Mouse (Mus musculus) megakaryocyte, embryonic 14.5 days (primary cell): Measurements from ENCODE around the gene Hormad1. TPM values are rescaled to one million over a fixed set of nuclear protein-coding genes. Genes with fewer than 3 reads are reported as not detected.
A peak's percentile ranks its signal among the peaks of the same experiment; 100 is the strongest.

Source experiments
- H3K27me3 ChIP-seq: replicated peaks from 2 replicates; pipeline ENCODE3; 2012; ENCODE audit warnings: inconsistent platforms
- H3K36me3 ChIP-seq: replicated peaks from 2 replicates; pipeline ENCODE3; 2012; ENCODE audit warnings: low read length, inconsistent platforms, mixed read lengths
- H3K4me1 ChIP-seq: 2 replicates; pipeline ENCODE4 v1.6.1; 2012; ENCODE audit warnings: inconsistent platforms
- H3K4me3 ChIP-seq: replicated peaks from 2 replicates; pipeline ENCODE3; 2012; ENCODE audit warnings: moderate library complexity, mild to moderate bottlenecking, inconsistent platforms
- H3K9me3 ChIP-seq: 2 replicates; pipeline ENCODE4 v1.6.1; 2012; ENCODE audit warnings: inconsistent platforms
- FLI1 ChIP-seq: IDR thresholded peaks from 2 replicates; pipeline ENCODE4 v1.6.1; 2012; ENCODE audit warnings: low read length, inconsistent platforms, mixed read lengths
- GATA1 ChIP-seq: IDR thresholded peaks from 3 replicates; pipeline ENCODE4 v1.6.1; 2012; ENCODE audit warnings: mixed read lengths, low read length, inconsistent platforms, borderline replicate concordance
- polyA plus RNA-seq: library from polyadenylated mRNA; stranded (reverse); fragments of >175 nt; gene quantifications from 2 replicates; pipeline ENCODE4 v1.2.3, GENCODE M21; 2012; ENCODE audit warnings: low replicate concordance; ENCODE audit not compliant: insufficient read depth

Hormad1 gene
- polyA plus RNA-seq, 1 experiment = not detected

GRCm38 (mm10) chr3:95550176-95550575 is 9.3 kb upstream of the Hormad1 start:
- TF ChIP-seq GATA1 (no peak), FLI1 (no peak)
- H3K9me3 ChIP-seq = peaks cover 11% of the 10 kb centered on the region
- H3K27me3 ChIP-seq = peaks cover 12% of the 10 kb centered on the region
- peaks cover 3% of the 10 kb centered on the region for H3K36me3 ChIP-seq
- H3K4me1 ChIP-seq = peaks cover 6% of the 10 kb centered on the region
- H3K4me3 ChIP-seq = no peak overlapping the region

- Histone ChIP-seq H3K4me1 (peaks cover 6% of the 10 kb centered on the region), H3K36me3 (peaks cover 3% of the 10 kb centered on the region), H3K27me3 (peaks cover 3% of the 10 kb centered on the region), H3K9me3 (peaks cover 11% of the 10 kb centered on the region), H3K4me3 (no peak overlapping the region)
- TF ChIP-seq FLI1 (no peak), GATA1 (no peak)
These were observed 5.5 kb upstream of the Hormad1 start for GRCm38 (mm10) chr3:95553986-95554385.

GRCm38 (mm10) chr3:95560738-95561137 is 1.3 kb downstream of the Hormad1 start:
- no peak overlapping the region for H3K4me3 ChIP-seq
- no peaks in the 10 kb centered on the region for H3K36me3 ChIP-seq
- no peak for TF ChIP-seq FLI1
- TF ChIP-seq GATA1 = no peak
- peaks cover 5% of the 10 kb centered on the region for H3K9me3 ChIP-seq
- H3K27me3 ChIP-seq = peaks cover 2% of the 10 kb centered on the region
- H3K4me1 ChIP-seq = no peaks in the 10 kb centered on the region

GRCm38 (mm10) chr3:95561826-95562225 is 2.3 kb downstream of the Hormad1 start:
- Histone ChIP-seq H3K4me3 (no peak overlapping the region), H3K36me3 (no peaks in the 10 kb centered on the region), H3K27me3 (peaks cover 2% of the 10 kb centered on the region), H3K9me3 (peaks cover 5% of the 10 kb centered on the region), H3K4me1 (no peaks in the 10 kb centered on the region)
- TF ChIP-seq GATA1 = no peak
- TF ChIP-seq FLI1 = no peak

- Histone ChIP-seq H3K4me3 (no peak overlapping the region), H3K9me3 (no peaks in the 10 kb centered on the region), H3K27me3 (no peaks in the 10 kb centered on the region), H3K4me1 (no peaks in the 10 kb centered on the region), H3K36me3 (no peaks in the 10 kb centered on the region)
- no peak for TF ChIP-seq GATA1
These were observed 10.1 kb downstream of the Hormad1 start for GRCm38 (mm10) chr3:95569585-95569984.

GRCm38 (mm10) chr3:95587754-95588603 is 28.5 kb downstream of the Hormad1 start:
- no peak for TF ChIP-seq FLI1
- no peak for TF ChIP-seq GATA1
- H3K27me3 ChIP-seq = no peaks in the 10 kb centered on the region
- peak overlapping the region; percentile 97 for H3K4me3 ChIP-seq
- H3K36me3 ChIP-seq = peaks cover 23% of the 10 kb centered on the region
- H3K9me3 ChIP-seq = no peaks in the 10 kb centered on the region
- H3K4me1 ChIP-seq = peaks cover 12% of the 10 kb centered on the region; the same call in 1 of the 2 replicates

- Histone ChIP-seq H3K27me3 (no peaks in the 10 kb centered on the region), H3K4me3 (peak within 1 kb of the TSS; percentile 97), H3K36me3 (peaks cover 29% of the 10 kb centered on the region), H3K9me3 (no peaks in the 10 kb centered on the region), H3K4me1 (peaks cover 12% of the 10 kb centered on the region; the same call in 1 of the 2 replicates)
- TF ChIP-seq GATA1 (no peak), FLI1 (no peak)
These were observed 29.2 kb downstream of the Hormad1 start, which contains the start of gene Golph3l for GRCm38 (mm10) chr3:95588604-95589086. TSS of gene Golph3l (plus strand) at chr3:95588934.

- TF ChIP-seq FLI1 (no peak), GATA1 (no peak)
- H3K4me1 ChIP-seq = peaks cover 3% of the 10 kb centered on the region; the same call in 1 of the 2 replicates
- peaks cover 80% of the 10 kb centered on the region for H3K36me3 ChIP-seq
- H3K27me3 ChIP-seq = no peaks in the 10 kb centered on the region
- no peaks in the 10 kb centered on the region for H3K9me3 ChIP-seq
- H3K4me3 ChIP-seq = no peak overlapping the region
These were observed 39.3 kb downstream of the Hormad1 start for GRCm38 (mm10) chr3:95598734-95599133.

- Histone ChIP-seq H3K36me3 (peaks cover 78% of the 10 kb centered on the region), H3K4me1 (peaks cover 3% of the 10 kb centered on the region; the same call in 1 of the 2 replicates), H3K27me3 (no peaks in the 10 kb centered on the region), H3K9me3 (no peaks in the 10 kb centered on the region), H3K4me3 (no peak overlapping the region)
- TF ChIP-seq FLI1 (no peak), GATA1 (no peak)
These were observed 41.8 kb downstream of the Hormad1 start for GRCm38 (mm10) chr3:95601287-95601686.

- TF ChIP-seq GATA1 = no peak
- TF ChIP-seq FLI1 = no peak
- H3K4me1 ChIP-seq = peaks cover 7% of the 10 kb centered on the region
- H3K36me3 ChIP-seq = peaks cover 82% of the 10 kb centered on the region
- H3K27me3 ChIP-seq = no peaks in the 10 kb centered on the region
- H3K9me3 ChIP-seq = no peaks in the 10 kb centered on the region
- H3K4me3 ChIP-seq = no peak overlapping the region
These were observed 46.6 kb downstream of the Hormad1 start for GRCm38 (mm10) chr3:95606096-95606495.
